Mouse (Mus musculus) lung, embryonic 16.5 days (tissue): ENCODE data around the gene S1pr5. TPM values are rescaled to one million over a fixed set of nuclear protein-coding genes. Genes with fewer than 3 reads are reported as not detected.
A peak's percentile ranks its signal among the peaks of the same experiment; 100 is the strongest.
"Not testable (repeated sequence)": the region's sequence is repeated elsewhere in the genome, so short reads cannot be mapped to it uniquely, and the experiment has no call there.

Experiments
- ATAC-seq: fragments of 200-750 bp; cut with Nextera tagmentation; 2 replicates; pipeline ENCODE4 v1.8.0; 2017; ENCODE audit warnings: low read depth, mild to moderate bottlenecking, moderate library complexity
- H3K27ac ChIP-seq: fragments of 300-500 bp; sonication (generic); 2 replicates; pipeline ENCODE4 v1.5.1; 2014; ENCODE audit warnings: mild to moderate bottlenecking, control low read depth, low read length
- H3K27me3 ChIP-seq: fragments of 300-500 bp; sonication (generic); 2 replicates; pipeline ENCODE4 v1.6.1; 2014; ENCODE audit warnings: low read depth, low read length, mixed read lengths; ENCODE audit not compliant: control insufficient read depth, insufficient read depth
- H3K36me3 ChIP-seq: fragments of 300-500 bp; sonication (generic); 2 replicates; pipeline ENCODE4 v1.6.1; 2014; ENCODE audit warnings: low read length; ENCODE audit not compliant: control insufficient read depth, insufficient read depth
- H3K4me1 ChIP-seq: fragments of 300-500 bp; sonication (generic); replicated peaks from 2 replicates; pipeline ENCODE4 v1.6.1; 2014; ENCODE audit warnings: low read length, mixed read lengths; ENCODE audit not compliant: control insufficient read depth, insufficient read depth
- H3K4me2 ChIP-seq: fragments of 300-500 bp; sonication (generic); 2 replicates; pipeline ENCODE4 v1.6.1; 2014; ENCODE audit warnings: low read depth, low read length, control low read depth
- H3K4me3 ChIP-seq: fragments of 300-500 bp; sonication (generic); 2 replicates; pipeline ENCODE4 v1.5.1; 2014; ENCODE audit warnings: mild to moderate bottlenecking, low read length, control low read depth
- H3K9ac ChIP-seq: fragments of 300-500 bp; sonication (generic); 2 replicates; pipeline ENCODE4 v1.6.1; 2014; ENCODE audit warnings: low read length, control low read depth
- H3K9me3 ChIP-seq: fragments of 300-500 bp; sonication (generic); 2 replicates; pipeline ENCODE4 v1.6.1; 2016; ENCODE audit warnings: low read length; ENCODE audit not compliant: control insufficient read depth
- WGBS: fragments of 180-500 bp; shearing (Covaris S2); extraction: QIAGEN DNeasy Blood & Tissue Kit; methylation state at CpG from one replicate; pipeline ENCODE4 v1.1.7; 2014; 5-methylcytosine and 5-hydroxymethylcytosine counted together
- polyA plus RNA-seq: library from polyadenylated mRNA; unstranded; fragments of >200 nt; fragmentation: Nextera tagmentation; extraction: Ambion mirVana; gene quantifications from 2 replicates; pipeline ENCODE4 v1.2.1, GENCODE M21; 2015

S1pr5 gene
- polyA plus RNA-seq, 1 experiment from 2014 or later, result 0.11 TPM

DNA sequence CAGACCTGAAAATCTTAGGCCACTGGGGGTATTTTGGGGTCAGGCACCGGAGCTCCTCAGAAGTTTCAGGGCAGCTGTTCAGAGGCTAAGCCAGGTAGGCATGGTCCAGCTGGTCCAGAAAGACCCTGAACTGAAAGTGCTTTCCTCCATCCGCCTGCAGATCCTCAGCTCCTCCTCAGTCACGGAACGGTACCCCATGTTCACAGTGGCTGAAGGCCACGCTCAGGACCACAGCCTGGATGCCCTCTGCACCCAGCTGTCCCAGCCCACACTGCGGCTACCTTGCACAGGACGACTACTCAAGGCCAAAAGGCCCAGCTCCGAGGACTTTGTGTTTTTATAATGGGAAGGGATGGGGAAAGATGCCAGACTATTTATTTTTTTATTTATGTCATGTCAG is 24.9 kb upstream of the S1pr5 start:
- H3K27ac ChIP-seq, result no peak overlapping the region

DNA sequence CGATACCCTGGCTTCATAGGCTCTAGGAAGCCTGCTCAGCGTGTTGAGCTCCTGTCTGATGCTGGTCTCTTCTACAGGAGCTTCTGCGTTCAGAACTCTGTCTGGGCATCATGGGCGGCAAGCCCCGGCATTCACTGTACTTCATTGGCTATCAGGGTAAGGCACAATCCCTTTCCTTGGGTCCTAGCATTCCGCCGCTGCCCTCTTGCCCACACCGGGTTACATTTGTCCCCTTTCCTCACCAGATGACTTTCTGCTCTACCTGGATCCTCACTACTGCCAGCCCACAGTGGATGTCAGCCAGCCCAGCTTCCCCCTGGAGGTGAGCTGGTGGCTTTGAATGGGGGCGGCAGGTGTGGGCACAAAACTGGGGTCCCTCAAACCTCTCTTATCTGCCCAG is 24.1 kb upstream of the S1pr5 start:
- Histone ChIP-seq H3K27ac (no peak overlapping the region), H3K36me3 (peaks cover 70% of the 10 kb centered on the region), H3K27me3 (no peaks in the 10 kb centered on the region), H3K9me3 (no peaks in the 10 kb centered on the region), H3K4me2 (no peak overlapping the region), H3K4me3 (no peak overlapping the region), H3K4me1 (no peaks in the 10 kb centered on the region), H3K9ac (no peak overlapping the region)
- no peak for ATAC-seq
- 88% methylated on average over 9 of the region's 9 CpGs for WGBS

More for the DNA sequence above, 24.9 kb upstream of the S1pr5 start:
- H3K4me1 ChIP-seq, result no peaks in the 10 kb centered on the region
- H3K4me3 ChIP-seq, result no peak overlapping the region
- H3K27me3 ChIP-seq, result no peaks in the 10 kb centered on the region
- H3K9ac ChIP-seq, result no peak overlapping the region
- peaks cover 72% of the 10 kb centered on the region for H3K36me3 ChIP-seq
- H3K4me2 ChIP-seq, result no peak overlapping the region
- ATAC-seq, result no peak
- H3K9me3 ChIP-seq, result no peaks in the 10 kb centered on the region
- 82% methylated on average over 8 of the region's 8 CpGs for WGBS

DNA sequence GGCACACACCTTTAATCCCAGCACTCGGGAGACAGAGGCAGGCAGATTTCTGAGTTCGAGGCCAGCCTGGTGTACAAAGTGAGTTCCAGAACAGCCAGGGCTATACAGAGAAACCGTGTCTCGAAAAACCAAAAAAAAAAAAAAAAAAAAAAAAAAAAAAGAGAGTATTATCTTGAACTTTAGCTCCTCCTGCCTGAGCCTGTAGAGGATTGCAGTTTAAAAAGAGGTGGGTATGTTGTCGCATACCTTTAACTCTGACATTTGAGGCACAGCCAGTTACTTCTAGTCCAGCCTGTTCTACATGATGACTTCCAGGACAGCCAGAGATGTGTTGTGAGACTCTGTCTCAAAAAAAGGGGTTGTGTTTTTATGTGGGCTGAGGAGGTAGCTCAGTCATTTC is 21.3 kb upstream of the S1pr5 start:
- not testable (repeated sequence) for H3K9ac ChIP-seq, H3K4me2 ChIP-seq, H3K4me3 ChIP-seq, H3K27ac ChIP-seq, H3K9me3 ChIP-seq, H3K27me3 ChIP-seq, ATAC-seq
- peaks cover 61% of the 10 kb centered on the region for H3K36me3 ChIP-seq
- H3K4me1 ChIP-seq, result peaks cover 17% of the 10 kb centered on the region
- WGBS, result 69% methylated on average over 5 of the region's 5 CpGs

DNA sequence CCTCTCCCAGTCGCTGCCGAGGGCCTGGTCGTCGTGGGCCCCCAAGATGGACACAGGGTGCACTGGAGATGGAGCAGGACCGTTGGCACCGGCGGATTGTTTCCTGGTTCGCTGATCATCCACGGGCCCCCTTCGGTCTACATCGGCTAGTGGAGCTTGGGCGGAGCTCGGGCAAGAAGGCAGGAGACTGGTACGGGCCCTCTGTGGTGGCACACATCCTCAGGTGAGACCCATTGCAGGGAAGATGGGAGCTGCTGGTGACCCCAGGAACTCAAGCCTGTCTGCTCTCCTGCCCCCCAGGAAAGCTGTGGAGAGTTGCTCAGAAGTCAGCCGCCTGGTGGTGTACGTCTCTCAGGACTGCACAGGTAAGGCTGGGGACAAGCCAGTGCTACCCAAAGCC is 20.1 kb upstream of the S1pr5 start:
- H3K4me2 ChIP-seq, result no peak overlapping the region
- H3K4me1 ChIP-seq, result peaks cover 20% of the 10 kb centered on the region
- no peak overlapping the region for H3K4me3 ChIP-seq
- H3K9me3 ChIP-seq, result no peaks in the 10 kb centered on the region
- peaks cover 52% of the 10 kb centered on the region for H3K36me3 ChIP-seq
- no peak overlapping the region for H3K9ac ChIP-seq
- no peak for ATAC-seq
- no peak overlapping the region for H3K27ac ChIP-seq
- 91% methylated on average over 16 of the region's 16 CpGs for WGBS
- H3K27me3 ChIP-seq, result no peaks in the 10 kb centered on the region

DNA sequence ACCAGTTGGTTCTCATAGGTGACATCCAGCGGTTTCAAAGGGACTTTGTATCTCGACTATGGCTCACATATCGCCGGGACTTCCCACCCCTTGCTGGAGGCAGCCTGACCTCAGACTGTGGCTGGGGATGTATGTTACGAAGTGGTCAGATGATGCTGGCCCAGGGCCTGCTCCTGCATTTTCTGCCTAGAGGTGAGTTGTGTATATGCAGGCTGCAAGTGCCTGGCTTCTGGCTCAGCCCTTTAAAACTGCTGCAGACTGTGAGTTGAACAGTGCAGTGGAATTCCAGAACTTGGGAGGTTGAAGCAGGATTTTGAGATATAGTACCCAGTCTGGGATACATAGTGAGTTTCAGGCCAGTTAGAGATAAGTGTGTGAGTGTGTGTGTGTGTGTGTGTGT is 18.6 kb upstream of the S1pr5 start:
- H3K36me3 ChIP-seq, result peaks cover 40% of the 10 kb centered on the region
- H3K4me1 ChIP-seq, result peaks cover 20% of the 10 kb centered on the region
- no peak overlapping the region for H3K4me2 ChIP-seq
- H3K9ac ChIP-seq, result no peak overlapping the region; the same call in 1 of the 2 replicates
- H3K27ac ChIP-seq, result no peak overlapping the region
- no peaks in the 10 kb centered on the region for H3K27me3 ChIP-seq
- WGBS, result 90% methylated on average over 5 of the region's 5 CpGs
- no peak overlapping the region for H3K4me3 ChIP-seq
- H3K9me3 ChIP-seq, result no peaks in the 10 kb centered on the region
- no peak for ATAC-seq

DNA sequence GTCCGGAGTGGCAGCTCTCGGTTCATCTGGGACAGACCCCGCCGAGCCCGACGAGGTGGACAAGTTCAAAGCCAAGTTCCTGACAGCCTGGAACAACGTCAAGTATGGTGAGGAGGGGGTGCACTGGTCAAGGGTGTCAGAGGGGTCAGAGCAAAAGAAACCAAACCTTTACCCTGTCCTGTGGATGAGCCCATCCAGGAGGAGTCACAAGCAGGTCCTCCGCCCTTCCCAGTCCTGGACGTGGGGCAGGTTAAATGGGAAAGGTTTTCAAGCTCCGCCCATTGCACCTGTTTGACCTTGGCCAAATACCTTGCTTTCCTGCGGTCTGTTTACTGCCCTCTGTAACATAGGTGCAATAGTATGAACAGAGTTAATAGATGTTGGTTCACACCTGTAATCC is 17.4 kb upstream of the S1pr5 start:
- peaks cover 20% of the 10 kb centered on the region for H3K4me1 ChIP-seq
- H3K4me2 ChIP-seq, result peak overlapping the region; percentile 71
- peaks cover 30% of the 10 kb centered on the region for H3K36me3 ChIP-seq
- no peaks in the 10 kb centered on the region for H3K27me3 ChIP-seq
- peak overlapping the region; percentile 79 for H3K27ac ChIP-seq
- peak overlapping the region; percentile 96 for H3K4me3 ChIP-seq
- WGBS, result 8% methylated on average over 11 of the region's 11 CpGs
- H3K9ac ChIP-seq, result peak overlapping the region; percentile 96
- no peak for ATAC-seq
- no peaks in the 10 kb centered on the region for H3K9me3 ChIP-seq

DNA sequence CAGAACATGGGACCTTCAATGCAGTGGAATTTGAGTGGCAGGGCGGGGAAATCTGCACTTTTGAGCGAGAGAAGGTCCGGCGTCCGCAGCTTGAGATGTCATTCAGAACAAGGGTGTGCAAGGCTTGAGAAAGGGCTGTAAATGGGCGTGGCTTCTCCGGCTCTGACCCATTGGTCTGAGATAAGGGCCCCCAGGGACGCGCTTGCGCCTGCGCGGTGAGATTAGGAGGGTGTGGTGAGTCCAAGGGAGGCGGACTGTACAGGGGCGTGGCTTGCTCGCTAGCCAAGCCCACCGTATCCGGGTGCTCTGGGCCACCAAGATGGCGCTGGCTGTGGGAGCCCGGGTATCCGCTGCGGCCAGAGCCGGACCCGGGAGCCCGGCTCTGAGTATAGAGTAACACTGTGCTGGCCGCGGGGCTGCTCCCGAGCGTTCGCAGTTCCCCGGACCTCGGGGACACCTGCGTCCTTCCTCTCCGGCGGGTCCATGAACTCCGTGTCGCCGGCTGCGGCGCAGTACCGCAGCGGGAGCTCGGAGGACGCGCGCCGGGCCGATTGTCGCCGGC is 16.8 kb upstream of the S1pr5 start, which contains the start of gene Atg4d:
TSS of gene Atg4d (plus strand) at position 294 of the 562 bp plus-strand sequence.
- H3K9ac ChIP-seq, result peak within 1 kb of the TSS; percentile 96
- peaks cover 20% of the 10 kb centered on the region for H3K4me1 ChIP-seq
- H3K9me3 ChIP-seq, result no peaks in the 10 kb centered on the region
- ATAC-seq, result peak; percentile 100
- H3K4me2 ChIP-seq, result peak within 1 kb of the TSS; percentile 80
- under 1% methylated on average over 49 of the region's 49 CpGs for WGBS
- H3K27ac ChIP-seq, result peak within 1 kb of the TSS; percentile 91
- no peaks in the 10 kb centered on the region for H3K27me3 ChIP-seq
- H3K36me3 ChIP-seq, result peaks cover 25% of the 10 kb centered on the region
- peak within 1 kb of the TSS; percentile 96 for H3K4me3 ChIP-seq

DNA sequence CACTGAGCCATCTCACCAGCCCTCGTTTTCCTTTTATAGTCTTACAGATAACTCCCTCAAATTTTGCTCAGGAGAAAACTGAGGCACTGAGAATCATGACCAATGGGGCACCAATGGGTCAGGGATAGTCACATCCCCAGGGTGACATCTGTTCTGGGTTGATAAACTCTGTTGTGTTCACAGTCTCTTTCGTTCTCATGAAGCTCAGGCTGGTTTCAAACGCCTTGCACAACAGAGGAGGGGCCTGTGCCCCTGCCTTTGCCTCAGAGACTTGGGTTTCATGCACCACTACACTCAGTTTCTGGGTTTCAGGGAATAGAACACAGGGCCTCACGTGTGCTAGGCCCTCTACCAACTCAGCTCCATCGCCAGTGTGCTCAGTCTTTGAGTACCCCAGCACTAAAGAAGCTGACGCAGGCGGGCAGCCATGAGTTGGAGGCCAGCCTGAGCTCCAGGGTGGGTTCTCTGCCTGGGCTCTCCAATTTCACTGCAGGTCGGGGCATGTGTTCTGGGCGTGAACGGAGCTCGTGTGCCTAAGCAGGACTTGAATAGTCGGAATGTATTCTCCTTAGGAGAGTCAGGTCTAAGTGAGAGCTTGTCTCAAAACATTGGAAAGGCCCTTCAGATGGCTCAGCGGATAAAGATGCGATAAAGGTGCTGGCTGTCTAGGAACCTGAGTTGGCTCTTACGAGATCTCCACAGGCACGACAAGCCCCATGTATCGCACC is 16.2 kb upstream of the S1pr5 start:
- no peaks in the 10 kb centered on the region for H3K27me3 ChIP-seq
- H3K9ac ChIP-seq, result peak overlapping the region; percentile 69
- peak overlapping the region; percentile 80 for H3K4me2 ChIP-seq
- H3K4me3 ChIP-seq, result peak overlapping the region; percentile 96
- no peaks in the 10 kb centered on the region for H3K9me3 ChIP-seq
- 16% methylated on average over 17 of the region's 17 CpGs for WGBS
- H3K4me1 ChIP-seq, result peaks cover 20% of the 10 kb centered on the region
- H3K36me3 ChIP-seq, result peaks cover 22% of the 10 kb centered on the region
- peak; percentile 50 for ATAC-seq
- H3K27ac ChIP-seq, result peak overlapping the region; percentile 91

DNA sequence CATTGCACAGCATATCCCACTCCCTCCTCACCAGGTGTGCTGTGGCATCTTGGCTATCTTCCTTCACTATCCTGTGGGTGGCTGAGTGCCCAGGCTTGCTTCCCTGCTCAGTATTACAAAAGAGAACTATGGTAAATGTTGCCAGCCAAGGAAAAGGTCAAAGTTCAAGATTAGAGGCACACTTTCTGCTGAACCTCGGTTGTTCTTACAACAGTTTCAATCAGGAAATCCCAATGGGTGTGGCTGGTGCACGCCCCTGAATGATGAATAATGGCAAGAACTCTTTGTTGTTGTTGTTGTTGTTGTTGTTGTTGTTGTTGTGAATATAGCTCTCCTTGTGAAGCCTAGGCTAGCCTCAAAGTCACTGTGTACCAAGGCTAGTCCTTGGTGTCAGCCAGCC is 13.6 kb upstream of the S1pr5 start:
- 45% methylated on average over 2 of the region's 2 CpGs for WGBS
- no peak overlapping the region for H3K27ac ChIP-seq

More for the DNA sequence above, 13.6 kb upstream of the S1pr5 start:
- ATAC-seq, result no peak
- Histone ChIP-seq H3K36me3 (peaks cover under 1% of the 10 kb centered on the region; the same call in 1 of the 2 replicates), H3K27me3 (no peaks in the 10 kb centered on the region), H3K4me3 (no peak overlapping the region), H3K4me2 (no peak overlapping the region), H3K4me1 (peaks cover 18% of the 10 kb centered on the region), H3K9me3 (no peaks in the 10 kb centered on the region), H3K9ac (no peak overlapping the region)
